Mouse (Mus musculus) monocyte, adult 5-6 weeks (primary cell): ENCODE data around the gene Gm45785. TPM values are rescaled to one million over a fixed set of nuclear protein-coding genes. Genes with fewer than 3 reads are reported as not detected.
"Not testable (repeated sequence)": the region's sequence is repeated elsewhere in the genome, so short reads cannot be mapped to it uniquely, and the experiment has no call there.

ENCODE experiments used
- ATAC-seq: fragments of 153-309, 156-312 bp; replicated peaks from 2 replicates; pipeline ENCODE4 v1.8.0; 2017; ENCODE audit warnings: mild to moderate bottlenecking; ENCODE audit not compliant: low TSS enrichment, insufficient number of reproducible peaks, severe bottlenecking, poor library complexity, low FRiP score
- total RNA-seq: library from RNA; stranded (forward); fragments of 200-1000, 200-491, 200-594 nt; gene quantifications from 3 replicates; pipeline ENCODE4 v1.2.3, GENCODE M21; 2017

Gm45785 gene
- 0.58 to 9.3 TPM in 2 of 3 replicates, not detected in the other for total RNA-seq

- ATAC-seq = peak; percentile 76
These were observed at the start of gene Gm45785 for GRCm38 (mm10) chr7:140855860-140856784. Gene Gm45785 (minus strand): TSS chr7:140856331.

GRCm38 (mm10) chr7:140905642-140906081, 49.5 kb upstream of the Gm45785 start:
- no peak for ATAC-seq

GRCm38 (mm10) chr7:140903212-140903611, 47.1 kb upstream of the Gm45785 start:
- peak; percentile 63 for ATAC-seq

GRCm38 (mm10) chr7:140902036-140902875, 46.1 kb upstream of the Gm45785 start:
- ATAC-seq = no peak

- no peak for ATAC-seq
These were observed 44.1 kb upstream of the Gm45785 start, which contains the start of gene Cox8b for GRCm38 (mm10) chr7:140900220-140900619. Gene Cox8b (minus strand): TSS chr7:140900446.

- ATAC-seq = no peak
These were observed 43.0 kb upstream of the Gm45785 start for GRCm38 (mm10) chr7:140899121-140899520.

- ATAC-seq = no peak
These were observed 41.7 kb upstream of the Gm45785 start for GRCm38 (mm10) chr7:140897863-140898262.

GRCm38 (mm10) chr7:140894611-140895010, 38.5 kb upstream of the Gm45785 start:
- no peak for ATAC-seq

GRCm38 (mm10) chr7:140894031-140894430, 37.9 kb upstream of the Gm45785 start:
- ATAC-seq = no peak

- ATAC-seq = not testable (repeated sequence)
These were observed 34.5 kb upstream of the Gm45785 start for GRCm38 (mm10) chr7:140890636-140891035.

GRCm38 (mm10) chr7:140882469-140882803, 26.3 kb upstream of the Gm45785 start:
- ATAC-seq = no peak

- ATAC-seq = peak; percentile 87
These were observed 25.8 kb upstream of the Gm45785 start, which contains the start of the genes Psmd13 and Sirt3 for GRCm38 (mm10) chr7:140881696-140882468. Gene Psmd13 (plus strand): TSS chr7:140881968. Gene Sirt3 (minus strand): TSS chr7:140882309.

GRCm38 (mm10) chr7:140880865-140881515, 24.9 kb upstream of the Gm45785 start:
- ATAC-seq = no peak

- no peak for ATAC-seq
These were observed 24.3 kb upstream of the Gm45785 start for GRCm38 (mm10) chr7:140880419-140880818.

- no peak for ATAC-seq
These were observed 23.2 kb upstream of the Gm45785 start for GRCm38 (mm10) chr7:140879355-140879754.

GRCm38 (mm10) chr7:140877364-140877763, 21.2 kb upstream of the Gm45785 start:
- ATAC-seq = peak; percentile 58; the same call in 1 of the 2 replicates

GRCm38 (mm10) chr7:140874224-140874623, 18.1 kb upstream of the Gm45785 start:
- no peak for ATAC-seq

GRCm38 (mm10) chr7:140864761-140865160, 8.6 kb upstream of the Gm45785 start:
- no peak for ATAC-seq
